Mouse (Mus musculus) telencephalon, adult 2 months (tissue): ENCODE measurements at regions not wholly inside any gene's neighbourhood (a gene's known extent, or its start where the extent isn't known, plus 50 kb on each side); places are given as distances from the start of the nearest gene placed in this dataset.

Source experiments
- DNase-seq: peaks from one replicate; pipeline ENCODE4 v3.0.0-alpha.2; 2011; ENCODE audit warnings: low read depth, low spot score

DNA sequence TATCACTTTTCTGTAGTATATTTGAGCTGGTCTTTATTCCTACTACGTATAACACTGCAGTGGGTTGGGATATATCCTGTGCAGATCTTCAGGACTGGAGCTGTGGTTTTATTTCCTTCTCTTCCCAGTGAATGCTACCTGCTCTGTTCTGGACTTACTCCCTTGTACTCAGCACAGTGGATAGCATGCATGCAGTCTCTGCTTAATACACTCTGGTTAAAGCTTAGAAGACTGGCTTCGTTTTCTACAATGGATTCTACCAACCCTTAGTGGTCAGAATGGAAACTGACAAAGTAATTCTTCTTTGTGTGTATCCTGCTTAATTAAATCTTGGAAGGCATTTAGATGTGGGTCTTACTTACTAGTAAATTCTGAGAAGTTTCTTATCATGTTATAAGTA lies 292.3 kb downstream of the 1700017N19Rik start:
- DNase-seq = no peak

DNA sequence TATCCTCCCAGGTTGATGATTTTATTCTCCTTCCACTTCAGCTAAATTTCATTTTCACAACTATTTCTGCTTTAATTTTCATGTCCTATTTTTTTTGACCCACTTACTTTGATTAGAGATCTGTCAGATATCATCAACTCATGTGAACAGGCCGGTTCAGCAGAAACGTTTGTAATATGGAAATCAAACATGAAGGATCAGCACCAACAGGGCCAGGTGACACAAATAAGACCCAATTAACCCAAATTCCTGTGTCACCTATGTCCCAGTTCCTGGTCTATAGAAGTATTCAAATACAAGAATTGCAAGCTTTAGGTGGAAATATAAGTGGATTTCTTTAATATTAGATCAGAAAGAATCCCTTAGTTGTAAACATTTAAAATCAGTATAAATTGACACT lies 332.7 kb downstream of the 1700017N19Rik start:
- no peak for DNase-seq

GRCm38 (mm10) chr10:100927086-100927485 lies 336.8 kb downstream of the 1700017N19Rik start:
- no peak for DNase-seq

DNA sequence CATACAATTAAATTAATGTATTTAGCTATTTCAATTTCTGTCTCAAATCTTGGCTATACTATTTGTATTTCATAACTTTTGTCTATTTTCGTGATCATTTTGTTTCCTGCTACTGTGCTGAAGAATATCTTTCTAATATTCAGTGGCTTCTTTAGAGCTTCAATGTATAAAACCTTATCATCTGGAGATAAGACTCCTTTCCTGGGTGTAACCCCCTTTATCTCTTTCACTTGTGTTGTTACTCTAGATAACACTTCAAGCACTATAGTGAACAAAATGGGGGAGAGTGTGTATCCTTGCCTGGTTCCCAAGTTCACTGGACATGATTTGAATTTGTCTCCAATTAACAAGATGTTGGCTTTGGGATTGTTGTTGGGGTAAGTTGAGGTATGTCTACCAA lies 341.5 kb downstream of the 1700017N19Rik start:
- no peak for DNase-seq

DNA sequence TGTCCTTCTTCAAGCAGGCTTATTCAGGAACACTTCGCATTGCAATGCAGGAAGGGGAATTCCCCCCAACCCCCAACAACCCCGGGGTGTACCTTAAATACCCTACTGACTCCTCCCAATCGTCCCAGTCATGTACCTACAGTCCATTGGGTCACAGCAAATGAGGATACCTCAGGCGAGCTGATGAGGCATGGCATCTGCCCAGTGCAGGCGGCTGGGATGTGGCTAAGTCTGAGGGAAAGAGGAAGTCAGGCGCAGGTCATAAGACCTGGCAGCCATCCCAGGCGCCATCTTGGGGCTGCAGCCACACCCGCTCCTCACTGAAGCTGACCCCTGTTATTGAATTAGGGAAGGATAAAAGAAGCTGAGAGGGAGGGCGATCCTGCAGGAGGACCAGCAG lies 368.1 kb downstream of the 1700017N19Rik start:
- DNase-seq = no peak

DNA sequence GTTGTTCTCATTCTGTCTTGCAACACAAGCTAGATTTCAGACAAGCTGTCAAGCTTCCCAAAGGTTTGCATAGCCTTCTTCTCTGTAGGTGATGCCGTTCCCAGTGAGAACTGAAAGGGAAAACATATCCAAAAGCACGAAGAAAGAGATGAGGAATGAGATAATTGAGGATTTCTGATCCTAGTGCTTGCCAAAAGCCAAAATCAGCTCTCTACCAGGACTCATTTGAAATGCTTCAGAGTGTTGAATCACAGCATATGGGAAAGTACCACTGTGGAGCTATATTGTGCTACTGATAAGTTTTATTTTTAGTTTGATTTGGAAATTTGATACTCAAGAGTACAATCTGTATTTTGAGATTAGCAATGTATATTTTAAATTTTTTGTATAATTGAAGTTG lies 413.2 kb downstream of the 1700017N19Rik start:
- peak; percentile 59 for DNase-seq

DNA sequence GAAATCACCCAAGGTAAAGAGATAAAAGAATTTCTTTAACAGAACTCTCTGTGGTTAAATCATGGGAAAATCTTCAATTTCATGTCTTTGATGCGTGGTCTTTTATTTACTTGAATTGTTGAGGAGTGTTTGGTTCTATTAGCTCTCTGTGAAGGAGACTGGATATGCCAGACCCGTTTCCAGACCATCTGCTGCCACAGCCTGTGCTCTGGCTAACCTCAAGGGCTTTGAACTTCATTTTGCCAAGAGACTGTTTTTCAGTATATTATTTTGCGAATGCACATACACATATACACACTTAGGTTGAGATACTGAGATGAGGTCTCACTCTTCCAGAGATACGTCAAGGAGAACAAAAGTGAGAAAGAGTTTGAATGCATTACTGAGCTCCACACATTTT lies 414.4 kb downstream of the 1700017N19Rik start:
- no peak for DNase-seq

DNA sequence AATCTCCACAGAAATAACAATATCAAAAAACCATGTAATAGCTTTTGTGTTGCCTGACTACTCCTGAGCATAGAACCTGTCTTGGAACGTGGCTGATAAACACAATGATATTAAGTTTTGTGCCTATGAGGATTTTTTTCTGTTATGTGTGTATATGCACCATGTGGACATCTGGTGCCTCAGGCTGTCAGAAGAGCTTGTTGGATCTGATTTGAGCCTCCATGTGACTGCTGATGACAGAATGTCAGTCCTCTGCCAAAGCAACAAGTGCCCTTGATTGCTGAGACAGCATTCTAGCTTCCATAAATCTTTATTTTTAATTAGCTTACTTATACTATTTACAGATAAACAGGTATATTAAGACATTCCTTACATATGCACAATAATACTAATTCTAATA lies 425.1 kb downstream of the 1700017N19Rik start:
- DNase-seq = no peak

DNA sequence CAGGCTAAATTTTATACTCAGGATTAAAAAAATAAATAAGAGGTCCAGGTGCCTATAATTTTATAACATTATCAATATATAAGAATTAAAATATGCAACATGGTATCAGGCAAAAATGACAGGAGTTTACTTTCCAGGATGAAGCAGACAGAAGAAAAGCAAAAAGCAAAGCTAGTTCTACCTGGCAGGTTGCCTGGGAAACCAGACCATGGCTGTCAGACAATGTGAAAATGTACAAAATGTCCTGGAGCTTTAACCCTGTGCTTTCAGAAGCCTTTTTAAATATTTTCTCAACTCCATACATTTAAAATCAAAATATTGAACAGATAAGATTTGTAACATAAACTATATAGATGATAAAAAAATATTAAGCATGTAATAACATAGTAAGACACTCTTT lies 448.3 kb downstream of the 1700017N19Rik start:
- no peak for DNase-seq

DNA sequence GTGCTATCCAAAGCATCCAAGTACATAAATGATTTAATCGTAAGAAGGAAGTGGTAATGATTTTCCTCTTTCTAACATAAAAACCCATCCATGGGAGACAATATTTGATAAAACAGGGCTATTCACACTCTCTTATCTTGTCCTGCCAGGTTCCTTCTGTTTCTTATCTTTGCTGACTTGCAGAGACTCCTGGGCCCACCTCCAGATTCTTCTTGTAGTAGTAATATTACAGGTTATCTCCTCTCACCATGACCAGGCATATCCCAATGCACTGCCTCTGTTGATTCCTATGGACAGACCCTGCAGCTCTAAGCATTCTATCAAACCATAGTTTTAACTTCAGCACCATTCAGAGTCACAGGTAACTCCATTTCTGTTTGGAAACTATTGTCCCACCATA lies 448.8 kb downstream of the 1700017N19Rik start:
- DNase-seq = no peak
